Mouse (Mus musculus) forebrain, embryonic 12.5 days (tissue): ENCODE measurements around the gene Cited4. TPM values are rescaled to one million over a fixed set of nuclear protein-coding genes. Genes with fewer than 3 reads are reported as not detected.

ENCODE experiments used
- ATAC-seq: fragments of 200-750 bp; cut with Nextera tagmentation; 2 replicates; pipeline ENCODE4 v1.8.0; 2017; ENCODE audit warnings: moderate TSS enrichment; ENCODE audit not compliant: low FRiP score
- H3K27ac ChIP-seq: fragments of 300-500 bp; sonication (generic); 2 replicates; pipeline ENCODE4 v1.5.1; 2016; ENCODE audit warnings: mild to moderate bottlenecking
- H3K27me3 ChIP-seq: fragments of 300-500 bp; sonication (generic); 2 replicates; pipeline ENCODE4 v1.6.1; 2016; ENCODE audit warnings: mild to moderate bottlenecking
- H3K36me3 ChIP-seq: fragments of 300-500 bp; sonication (generic); replicated peaks from 2 replicates; pipeline ENCODE4 v1.6.1; 2016; ENCODE audit warnings: mild to moderate bottlenecking
- H3K4me1 ChIP-seq: fragments of 300-500 bp; sonication (generic); 2 replicates; pipeline ENCODE4 v1.6.1; 2016
- H3K4me2 ChIP-seq: fragments of 300-500 bp; sonication (generic); 2 replicates; pipeline ENCODE4 v1.6.1; 2016; ENCODE audit warnings: mild to moderate bottlenecking, moderate library complexity
- H3K4me3 ChIP-seq: fragments of 300-500 bp; sonication (generic); replicated peaks from 2 replicates; pipeline ENCODE4 v1.5.1; 2016; ENCODE audit warnings: mild to moderate bottlenecking
- H3K9ac ChIP-seq: fragments of 300-500 bp; sonication (generic); 2 replicates; pipeline ENCODE4 v1.6.1; 2016; ENCODE audit warnings: mild to moderate bottlenecking
- H3K9me3 ChIP-seq: fragments of 300-500 bp; sonication (generic); 2 replicates; pipeline ENCODE4 v1.6.1; 2016
- WGBS: fragments of 180-500 bp; shearing (Covaris S2); methylation state at CpG from one replicate; pipeline ENCODE4 v1.1.7; 2016; 5-methylcytosine and 5-hydroxymethylcytosine counted together
- polyA plus RNA-seq: library from polyadenylated mRNA; unstranded; fragments of >200 nt; fragmentation: Nextera tagmentation; extraction: Ambion mirVana; gene quantifications from 2 replicates; pipeline ENCODE4 v1.2.1, GENCODE M21; 2016

Cited4 gene
- 4.2 and 4.8 TPM in 2 replicates for polyA plus RNA-seq

DNA sequence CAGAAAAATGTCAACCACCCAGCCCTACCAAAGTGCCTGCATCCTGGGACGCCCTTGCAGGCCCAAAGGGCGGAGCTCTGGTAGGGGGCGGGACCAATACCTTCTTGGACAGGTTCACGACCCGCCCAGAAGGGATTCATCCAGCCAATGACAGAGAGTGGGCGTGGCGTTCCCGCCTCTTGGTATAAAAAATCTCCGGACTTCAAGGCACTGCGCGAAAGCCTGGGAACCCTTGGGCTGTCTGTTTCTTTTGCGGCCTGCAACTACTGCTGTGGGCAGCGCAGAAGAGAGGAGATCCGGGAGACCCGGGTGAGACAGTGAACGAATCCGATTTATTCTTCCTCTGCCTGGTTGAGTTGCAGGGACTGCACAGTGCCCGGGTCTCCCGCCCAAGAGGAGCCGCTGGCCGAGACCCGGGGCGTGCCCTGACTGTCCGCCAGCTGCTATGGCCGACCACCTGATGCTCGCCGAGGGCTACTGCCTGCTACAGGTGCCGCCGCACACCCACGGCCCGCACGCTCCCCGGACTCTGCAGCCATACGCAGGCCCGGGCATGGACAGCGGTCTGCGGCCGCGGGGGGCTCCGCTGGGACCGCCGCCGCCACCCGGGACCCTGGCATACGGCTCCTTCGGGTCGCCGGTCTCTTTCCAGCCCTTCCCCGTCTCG is at the start of gene Cited4:
TSS of gene Cited4 (plus strand) at position 215 of the 667 bp plus-strand sequence.
- Histone ChIP-seq H3K4me2 (peak within 1 kb of the TSS; percentile 100), H3K4me1 (peaks cover 15% of the 10 kb centered on the region), H3K27ac (no peak within 1 kb of the TSS), H3K27me3 (peaks cover 63% of the 10 kb centered on the region), H3K9ac (peak within 1 kb of the TSS; percentile 65), H3K4me3 (peak within 1 kb of the TSS; percentile 63), H3K9me3 (no peaks in the 10 kb centered on the region), H3K36me3 (no peaks in the 10 kb centered on the region)
- ATAC-seq: peak; percentile 90
- 1% methylated on average over 47 of the region's 50 CpGs for WGBS

DNA sequence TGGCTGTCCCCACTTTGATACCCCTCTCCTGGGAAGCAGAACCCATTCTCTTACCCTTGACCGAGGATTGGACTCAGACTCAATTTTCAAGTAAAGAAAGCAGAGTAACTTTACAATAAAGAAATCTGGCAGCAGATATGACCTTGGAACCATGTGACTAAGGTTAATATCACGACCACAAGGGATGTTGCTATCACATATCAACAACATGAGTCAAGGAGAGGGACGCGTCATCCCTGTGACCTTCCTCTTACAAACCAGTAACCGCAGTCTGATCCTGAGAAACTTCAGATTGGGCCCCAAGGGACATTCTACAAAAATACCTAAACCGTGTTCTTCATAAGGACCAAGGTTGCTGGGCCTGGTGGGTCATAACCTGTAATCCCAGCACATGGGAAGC is 38.6 kb upstream of the Cited4 start:
- no peak for ATAC-seq
- Histone ChIP-seq H3K9me3 (no peaks in the 10 kb centered on the region), H3K4me2 (no peak overlapping the region), H3K4me3 (no peak overlapping the region), H3K9ac (no peak overlapping the region), H3K27me3 (no peaks in the 10 kb centered on the region), H3K27ac (no peak overlapping the region), H3K36me3 (no peaks in the 10 kb centered on the region), H3K4me1 (no peaks in the 10 kb centered on the region)
- WGBS: 86% methylated on average over 6 of the region's 6 CpGs

DNA sequence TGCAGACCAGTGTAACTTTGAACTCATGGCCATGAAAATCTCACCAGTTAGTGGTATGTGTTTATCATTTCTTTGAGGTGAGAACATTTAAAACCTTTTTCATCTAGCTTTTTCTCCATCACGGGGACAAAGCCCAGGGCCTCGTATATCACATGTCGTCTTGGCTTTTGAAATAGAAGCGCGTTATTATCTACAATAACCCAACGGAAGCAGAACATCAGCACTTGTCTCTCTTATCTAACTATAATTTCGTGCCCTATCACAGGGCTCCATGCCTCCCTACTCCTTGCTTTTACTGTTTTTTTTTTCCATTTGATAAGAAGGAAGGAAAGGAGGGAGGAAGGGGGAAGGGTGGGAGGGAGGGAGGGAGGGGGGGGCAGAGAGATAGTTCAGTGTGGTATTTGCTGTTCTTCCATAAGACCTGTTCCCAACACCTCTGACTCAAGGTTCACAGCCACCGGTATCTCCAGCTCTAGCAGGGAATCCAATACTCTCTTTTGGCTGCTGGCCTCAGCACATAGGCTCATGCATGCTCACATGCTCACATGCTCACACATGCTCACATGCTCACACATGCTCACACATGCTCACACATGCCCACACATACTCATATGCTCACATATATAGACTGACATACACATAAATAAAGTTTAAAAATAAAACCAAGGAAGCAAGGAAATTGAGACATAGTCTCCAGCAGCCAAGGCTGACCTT is 36.0 kb upstream of the Cited4 start:
- no peak overlapping the region for H3K27ac ChIP-seq
- H3K9me3 ChIP-seq: no peaks in the 10 kb centered on the region
- no peak overlapping the region for H3K4me3 ChIP-seq
- H3K27me3 ChIP-seq: 0 out of 2 replicates have a peak, but pooled peaks cover 2% of the 10 kb centered on the region
- 87% methylated on average over 8 of the region's 8 CpGs for WGBS
- H3K4me2 ChIP-seq: no peak overlapping the region
- H3K36me3 ChIP-seq: no peaks in the 10 kb centered on the region
- no peak for ATAC-seq
- H3K9ac ChIP-seq: no peak overlapping the region
- no peaks in the 10 kb centered on the region for H3K4me1 ChIP-seq

DNA sequence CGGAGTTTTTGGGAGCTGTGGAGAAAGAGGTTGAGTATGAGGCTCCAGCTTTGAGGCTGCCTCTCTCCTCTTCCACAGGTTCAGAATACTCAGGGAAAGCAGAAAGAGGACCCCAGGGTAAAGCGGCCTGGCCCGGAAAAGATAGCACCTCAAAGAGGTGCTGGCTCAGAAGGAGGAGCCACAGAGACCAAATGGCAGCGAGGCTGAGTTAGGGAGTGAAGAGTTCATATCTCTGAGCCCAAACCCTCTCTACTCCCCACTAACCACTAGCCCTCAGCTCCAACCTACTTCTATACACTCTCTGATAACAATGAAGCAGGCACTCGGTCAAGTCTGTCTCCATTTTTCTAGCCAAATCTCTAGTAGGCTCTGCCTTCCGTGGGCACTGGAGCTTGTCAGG is 34.5 kb upstream of the Cited4 start:
- Histone ChIP-seq H3K27me3 (0 out of 2 replicates have a peak, but pooled peaks cover 6% of the 10 kb centered on the region), H3K4me3 (no peak overlapping the region), H3K9me3 (no peaks in the 10 kb centered on the region), H3K27ac (no peak overlapping the region), H3K36me3 (no peaks in the 10 kb centered on the region), H3K4me1 (no peaks in the 10 kb centered on the region), H3K4me2 (no peak overlapping the region), H3K9ac (no peak overlapping the region)
- WGBS: 73% methylated on average over 6 of the region's 6 CpGs
- ATAC-seq: no peak

DNA sequence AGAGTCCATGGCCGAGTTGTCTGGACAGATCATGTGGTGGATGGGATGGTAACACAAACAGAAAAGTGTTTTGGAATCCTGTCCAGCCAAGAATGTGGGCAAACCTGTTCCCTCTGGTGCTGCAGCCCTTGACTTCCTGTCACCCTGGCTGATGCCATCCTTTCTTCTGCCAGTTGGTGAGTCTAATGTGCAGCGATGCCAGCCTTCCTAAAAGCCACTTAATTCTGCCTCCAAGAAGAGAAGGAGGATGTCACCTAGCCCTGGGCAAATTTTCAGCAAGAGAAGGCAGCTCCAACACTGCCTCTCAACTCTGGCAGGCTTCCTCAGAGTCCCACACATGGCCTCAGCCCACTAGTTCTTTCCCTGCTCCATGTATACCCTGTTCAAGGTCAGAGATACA is 31.0 kb upstream of the Cited4 start:
- Histone ChIP-seq H3K27me3 (peaks cover 17% of the 10 kb centered on the region; the same call in 1 of the 2 replicates), H3K4me1 (no peaks in the 10 kb centered on the region), H3K36me3 (no peaks in the 10 kb centered on the region), H3K4me3 (no peak overlapping the region), H3K9ac (no peak overlapping the region), H3K9me3 (no peaks in the 10 kb centered on the region), H3K4me2 (no peak overlapping the region), H3K27ac (no peak overlapping the region)
- no peak for ATAC-seq
- WGBS: 83% methylated on average over 2 of the region's 2 CpGs

DNA sequence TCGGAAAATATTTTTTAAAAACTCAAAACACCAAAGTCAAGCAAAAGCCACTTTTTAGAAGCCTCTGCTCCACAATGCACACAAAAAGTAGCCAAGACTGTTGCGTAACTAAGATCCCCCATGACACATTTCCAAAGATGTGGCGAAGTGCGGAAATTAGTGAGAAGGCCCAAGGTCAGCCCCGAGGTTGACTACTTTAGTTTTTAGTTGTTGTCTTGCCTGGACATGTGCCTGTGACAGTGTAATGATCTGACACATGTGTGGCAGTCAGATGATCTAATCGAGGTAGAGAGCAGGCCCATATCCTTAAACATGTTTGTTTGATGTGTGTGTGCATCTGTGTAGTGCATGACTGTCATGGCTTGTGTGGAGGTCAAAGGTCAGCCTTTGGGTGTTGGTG is 24.4 kb upstream of the Cited4 start:
- Histone ChIP-seq H3K4me2 (no peak overlapping the region), H3K9ac (no peak overlapping the region), H3K36me3 (no peaks in the 10 kb centered on the region), H3K9me3 (no peaks in the 10 kb centered on the region), H3K4me1 (no peaks in the 10 kb centered on the region), H3K27ac (no peak overlapping the region), H3K4me3 (no peak overlapping the region), H3K27me3 (peaks cover 15% of the 10 kb centered on the region; the same call in 1 of the 2 replicates)
- ATAC-seq: no peak
- 94% methylated on average over 6 of the region's 6 CpGs for WGBS

DNA sequence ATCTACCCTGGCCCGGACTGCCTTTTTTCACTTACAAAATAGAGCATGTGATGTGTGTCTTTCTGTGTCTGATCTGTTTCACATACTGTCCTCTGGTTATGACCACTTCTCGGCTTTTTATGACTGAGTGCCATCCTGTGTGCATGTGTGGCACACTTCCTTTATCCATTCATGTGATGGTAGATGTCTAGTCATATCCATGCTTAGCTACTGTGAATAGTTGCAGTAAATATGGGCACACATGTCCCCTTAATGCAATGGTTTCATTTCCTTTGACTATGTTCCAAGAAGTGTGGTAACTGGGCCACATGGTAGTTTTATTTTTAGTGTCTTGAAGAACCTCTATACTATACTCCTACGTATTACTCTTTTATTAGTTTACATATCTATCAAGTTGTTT is 22.5 kb upstream of the Cited4 start:
- no peak overlapping the region for H3K27ac ChIP-seq
- H3K4me1 ChIP-seq: no peaks in the 10 kb centered on the region
- H3K36me3 ChIP-seq: no peaks in the 10 kb centered on the region
- 82% methylated on average over 3 of the region's 3 CpGs for WGBS
- no peak for ATAC-seq
- H3K9me3 ChIP-seq: no peaks in the 10 kb centered on the region
- H3K27me3 ChIP-seq: peaks cover 22% of the 10 kb centered on the region
- H3K4me2 ChIP-seq: no peak overlapping the region
- H3K9ac ChIP-seq: no peak overlapping the region
- no peak overlapping the region for H3K4me3 ChIP-seq

DNA sequence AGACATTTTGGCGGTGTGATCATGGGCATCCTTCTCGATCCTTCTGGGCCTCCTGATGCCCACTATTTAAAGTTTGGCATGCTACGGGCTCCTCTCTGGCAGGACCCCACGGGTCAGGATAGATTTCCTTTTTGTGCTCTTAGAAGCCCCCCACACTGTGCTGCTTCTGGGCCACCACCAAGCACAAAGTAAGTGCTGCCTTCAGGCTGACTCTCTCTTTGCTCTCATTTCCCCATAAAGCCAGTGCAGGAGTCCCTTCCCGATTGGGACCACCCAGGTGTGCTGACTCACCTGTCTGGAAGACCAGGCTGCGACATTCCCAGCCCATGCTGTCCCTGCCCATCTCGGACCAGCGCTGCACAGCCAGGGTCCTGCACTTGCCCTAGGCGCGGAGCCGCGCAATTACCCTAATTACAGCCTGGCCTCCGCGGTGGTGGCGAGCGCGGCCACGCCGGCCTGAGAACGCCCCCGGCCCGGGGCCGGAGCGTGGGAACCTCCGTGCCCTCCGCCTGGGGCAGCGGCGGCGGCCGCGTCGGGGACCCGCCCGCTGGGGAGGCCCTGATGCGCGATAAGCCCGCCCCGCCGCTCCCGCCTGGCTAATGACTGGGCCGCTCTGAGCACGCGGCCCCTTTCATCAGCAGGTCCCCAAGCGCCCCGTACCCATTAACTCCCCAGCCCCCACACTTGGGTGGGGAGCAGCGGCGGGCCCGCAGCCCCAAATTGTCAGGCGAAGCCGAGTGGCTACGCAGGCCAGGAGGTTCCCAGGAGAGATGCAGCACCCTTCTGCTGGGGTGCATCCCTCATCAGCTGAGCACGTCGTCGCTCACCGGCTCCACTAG is 16.8 kb upstream of the Cited4 start:
- Histone ChIP-seq H3K9ac (peak overlapping the region; percentile 62), H3K4me2 (peak overlapping the region; percentile 93), H3K4me1 (peaks cover 9% of the 10 kb centered on the region), H3K36me3 (no peaks in the 10 kb centered on the region), H3K27me3 (peaks cover 56% of the 10 kb centered on the region), H3K27ac (no peak overlapping the region), H3K4me3 (peak overlapping the region; percentile 57), H3K9me3 (no peaks in the 10 kb centered on the region)
- WGBS: 4% methylated on average over 53 of the region's 55 CpGs
- peak; percentile 77 for ATAC-seq

DNA sequence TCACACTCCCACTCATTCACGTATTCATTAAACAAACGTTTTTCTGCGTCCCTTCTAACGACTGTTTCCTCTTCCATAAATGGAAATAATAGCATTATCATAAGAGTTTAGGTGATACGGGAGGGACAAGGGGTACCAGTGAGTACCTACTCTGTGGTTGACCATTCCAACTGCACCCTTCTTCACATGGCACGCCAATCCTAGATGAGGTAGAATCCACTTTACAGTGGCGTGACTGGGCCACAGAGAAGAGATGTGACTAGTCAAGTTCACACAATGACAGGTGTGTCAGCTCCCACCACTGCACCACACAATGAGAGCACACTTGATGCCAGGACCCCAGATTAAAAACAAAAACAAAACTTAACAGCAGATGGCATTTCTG is 16.2 kb upstream of the Cited4 start:
- Histone ChIP-seq H3K4me1 (peaks cover 9% of the 10 kb centered on the region), H3K4me2 (peak overlapping the region; percentile 93), H3K9ac (peak overlapping the region; percentile 62), H3K36me3 (no peaks in the 10 kb centered on the region), H3K4me3 (peak overlapping the region; percentile 57), H3K9me3 (no peaks in the 10 kb centered on the region), H3K27me3 (peaks cover 61% of the 10 kb centered on the region), H3K27ac (no peak overlapping the region)
- WGBS: 25% methylated on average over 7 of the region's 7 CpGs
- no peak for ATAC-seq

DNA sequence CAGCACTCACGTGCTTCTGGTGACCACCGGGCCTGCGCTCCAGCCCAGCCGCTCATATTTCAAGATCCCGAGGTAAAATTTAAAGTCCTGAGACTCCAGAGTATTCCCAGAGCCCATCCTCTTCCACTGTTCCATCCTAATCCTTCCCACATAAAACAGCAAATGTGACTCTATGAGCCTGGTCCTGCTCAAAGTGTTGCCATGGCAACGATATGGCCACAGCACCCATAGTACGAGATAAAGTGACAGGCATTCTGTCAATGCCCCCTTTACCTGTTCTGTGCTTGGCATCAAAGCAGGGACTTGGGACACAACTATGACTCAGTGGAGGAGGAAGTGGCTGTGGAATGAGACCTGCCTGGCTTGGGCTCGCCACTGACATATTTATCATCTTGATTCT is 10.5 kb upstream of the Cited4 start:
- WGBS: 85% methylated on average over 8 of the region's 8 CpGs
- Histone ChIP-seq H3K4me1 (no peaks in the 10 kb centered on the region), H3K27ac (no peak overlapping the region), H3K4me2 (no peak overlapping the region), H3K9me3 (no peaks in the 10 kb centered on the region), H3K36me3 (no peaks in the 10 kb centered on the region), H3K9ac (no peak overlapping the region), H3K27me3 (peaks cover 27% of the 10 kb centered on the region), H3K4me3 (no peak overlapping the region)
- ATAC-seq: no peak

DNA sequence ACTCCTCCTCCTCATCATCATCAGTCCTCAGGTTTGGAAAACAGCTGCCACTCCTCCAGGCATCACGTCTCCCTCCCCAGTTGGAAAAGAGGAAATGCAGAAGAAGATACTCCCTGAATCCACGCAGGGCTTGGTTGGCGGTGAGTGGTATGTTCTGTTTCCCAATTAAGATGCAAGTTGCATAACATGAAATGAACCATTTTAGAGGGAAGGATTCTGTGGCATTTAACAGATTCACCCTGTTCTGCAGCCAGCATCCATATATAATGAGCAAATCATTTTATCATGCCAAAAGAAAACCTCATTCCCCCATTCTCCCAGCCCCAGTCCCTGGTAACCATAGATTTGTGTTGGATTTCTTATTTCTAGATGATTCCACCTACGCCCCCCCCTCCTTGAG is 5.9 kb upstream of the Cited4 start:
- Histone ChIP-seq H3K36me3 (no peaks in the 10 kb centered on the region), H3K4me3 (no peak overlapping the region), H3K9ac (no peak overlapping the region), H3K9me3 (no peaks in the 10 kb centered on the region), H3K27ac (no peak overlapping the region), H3K4me1 (no peaks in the 10 kb centered on the region), H3K27me3 (peaks cover 9% of the 10 kb centered on the region; the same call in 1 of the 2 replicates), H3K4me2 (no peak overlapping the region)
- ATAC-seq: no peak
- WGBS: 75% methylated on average over 4 of the region's 4 CpGs

DNA sequence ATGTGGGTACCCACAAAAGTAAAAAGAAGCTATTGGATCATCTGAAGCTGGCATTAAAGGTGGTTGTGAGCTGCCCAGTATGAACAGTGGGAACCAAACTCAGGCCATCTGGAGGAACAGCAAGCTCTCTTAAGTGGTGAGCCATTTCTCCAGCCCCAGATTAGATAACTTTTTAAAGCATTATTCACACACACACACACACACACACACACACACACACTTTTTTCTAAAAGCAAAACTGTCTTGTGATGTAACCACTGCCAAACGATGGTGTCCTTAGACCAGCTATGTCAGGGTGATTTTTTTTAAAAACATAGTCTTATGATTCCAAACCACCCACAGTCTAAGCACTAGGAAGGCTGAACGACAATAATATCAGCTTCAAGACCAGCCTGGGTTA is 1.8 kb upstream of the Cited4 start:
- Histone ChIP-seq H3K4me1 (peaks cover 15% of the 10 kb centered on the region), H3K9me3 (no peaks in the 10 kb centered on the region), H3K9ac (no peak overlapping the region), H3K4me3 (no peak overlapping the region), H3K36me3 (no peaks in the 10 kb centered on the region), H3K27ac (no peak overlapping the region), H3K27me3 (peaks cover 48% of the 10 kb centered on the region), H3K4me2 (no peak overlapping the region)
- no peak for ATAC-seq
- WGBS: 78% methylated on average over 2 of the region's 2 CpGs
